Mouse (Mus musculus) A20 (cell line): ENCODE data around the gene Pef1.

Experiments used
- DNase-seq: peaks from one replicate; pipeline ENCODE4 v3.0.0-alpha.2; 2011; ENCODE audit warnings: low read depth, low spot score

Pef1 gene

GRCm38 (mm10) chr4:130095137-130095536, 7.2 kb upstream of the Pef1 start:
- DNase-seq, result no peak

- no peak for DNase-seq
Measured at GRCm38 (mm10) chr4:130101183-130101582, 1.2 kb upstream of the Pef1 start.

GRCm38 (mm10) chr4:130103632-130104031, 1.3 kb downstream of the Pef1 start:
- peak; percentile 19 for DNase-seq

- DNase-seq, result no peak
Measured at GRCm38 (mm10) chr4:130104584-130104983, 2.2 kb downstream of the Pef1 start.

DNA sequence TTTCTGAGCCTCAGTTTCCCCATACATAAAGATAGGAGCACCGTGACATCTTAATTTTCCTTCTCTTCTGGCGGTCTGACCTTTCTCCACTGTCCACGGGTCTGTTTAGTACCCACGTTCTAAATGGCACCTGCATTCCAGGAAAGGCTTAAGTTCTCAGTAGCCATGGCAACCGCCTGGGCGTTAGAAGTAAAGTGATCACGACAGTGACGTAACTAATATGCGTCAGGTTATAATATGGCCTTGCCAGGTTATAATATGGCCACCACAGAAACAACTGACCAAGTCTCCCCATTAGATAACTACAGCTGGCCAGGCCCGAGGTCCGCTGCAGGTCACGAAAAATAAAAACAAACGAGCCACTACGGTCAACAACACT, 4.7 kb downstream of the Pef1 start:
- no peak for DNase-seq

DNA sequence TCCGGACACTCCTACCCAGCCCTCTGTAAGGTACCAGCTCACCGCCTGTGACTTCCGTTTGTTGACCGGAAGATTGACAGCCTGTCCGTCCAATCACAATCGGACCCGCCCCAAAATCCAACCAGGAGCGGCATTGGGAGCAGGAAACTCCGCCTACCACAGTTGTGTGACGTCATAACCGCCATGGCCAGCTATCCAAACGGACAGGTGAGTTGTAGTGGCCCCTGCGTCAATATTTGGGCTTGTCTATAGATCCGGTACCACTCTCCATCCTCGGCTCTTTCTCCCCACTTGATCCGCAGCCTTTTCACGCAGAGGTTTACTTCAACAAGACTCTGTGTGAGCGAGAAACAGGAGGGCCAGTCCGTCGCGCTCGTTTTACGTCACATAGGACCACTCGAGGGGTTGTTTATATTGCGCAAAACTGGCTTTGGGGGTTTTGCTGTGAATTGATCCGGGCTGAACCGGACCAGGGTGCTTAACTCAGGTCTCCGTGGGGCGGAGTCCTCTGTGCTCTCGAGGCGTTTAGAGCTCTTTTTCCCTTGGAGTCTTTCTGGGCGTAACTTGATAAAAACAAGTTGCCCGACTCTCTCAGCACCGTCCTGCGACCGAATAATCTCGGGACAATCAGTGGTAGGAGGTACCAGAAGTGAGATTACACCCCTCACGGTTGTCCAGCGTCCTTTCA, 5.2 kb downstream of the Pef1 start:
- DNase-seq, result peak; percentile 100

DNA sequence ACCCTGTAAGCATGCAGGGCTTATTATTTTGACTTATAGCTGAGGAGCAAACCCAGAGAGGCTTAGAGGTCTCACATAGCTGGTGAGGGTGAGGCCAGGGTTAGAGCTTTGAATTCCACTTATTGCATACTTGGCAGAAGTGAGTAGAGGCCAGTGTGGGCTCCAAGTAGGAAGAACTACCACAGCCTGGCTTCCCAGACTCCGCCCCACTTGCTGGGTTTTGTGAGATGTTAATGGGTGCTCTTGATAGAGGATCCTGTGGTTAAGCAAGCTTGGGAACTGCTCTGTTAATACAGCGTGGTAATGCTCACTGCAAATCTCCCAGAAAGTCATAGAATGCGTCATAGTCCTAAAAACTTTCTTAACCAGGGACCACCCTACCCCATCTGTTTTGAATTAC, 6.6 kb downstream of the Pef1 start:
- DNase-seq, result no peak

DNA sequence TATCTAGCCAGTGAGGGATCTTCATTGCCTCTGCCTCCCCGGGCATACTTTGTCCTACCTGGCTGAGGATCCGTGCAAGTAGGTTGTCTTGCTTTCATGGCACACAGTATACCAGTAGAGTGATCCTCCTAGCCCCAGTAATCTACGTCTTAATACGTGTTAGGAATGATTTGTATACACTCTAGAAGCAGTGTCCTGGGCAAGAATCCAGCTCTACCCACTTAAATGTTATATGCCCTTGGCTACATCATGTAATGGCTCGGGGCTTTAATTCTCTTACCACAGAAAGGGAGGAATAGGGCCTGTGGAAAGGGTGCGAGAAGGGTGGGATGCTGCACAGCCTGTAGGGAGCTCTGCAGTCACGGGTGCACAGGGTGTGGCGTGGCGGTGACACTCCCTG, 7.3 kb downstream of the Pef1 start:
- no peak for DNase-seq

- DNase-seq, result no peak
Measured at GRCm38 (mm10) chr4:130110091-130110490, 7.7 kb downstream of the Pef1 start.

DNA sequence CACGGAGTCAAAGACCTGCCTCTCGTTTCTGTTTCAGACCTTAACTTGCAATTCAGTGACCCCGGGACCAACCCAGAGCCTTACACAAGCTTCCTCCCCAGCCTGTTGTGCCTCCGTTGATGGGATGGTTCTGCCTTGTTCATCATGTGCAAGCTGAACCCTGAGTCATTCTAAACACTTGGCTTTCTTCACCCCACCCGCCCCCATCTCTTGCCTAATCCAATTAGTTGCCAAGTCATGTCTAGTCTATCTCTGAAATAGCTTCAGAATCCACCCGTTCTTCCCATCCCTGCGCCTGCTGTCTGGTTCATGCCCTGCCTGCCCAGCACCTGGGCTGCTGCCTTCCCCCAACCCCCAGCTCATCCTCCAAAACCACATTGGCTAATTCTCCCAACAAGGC, 9.9 kb downstream of the Pef1 start:
- no peak for DNase-seq

DNA sequence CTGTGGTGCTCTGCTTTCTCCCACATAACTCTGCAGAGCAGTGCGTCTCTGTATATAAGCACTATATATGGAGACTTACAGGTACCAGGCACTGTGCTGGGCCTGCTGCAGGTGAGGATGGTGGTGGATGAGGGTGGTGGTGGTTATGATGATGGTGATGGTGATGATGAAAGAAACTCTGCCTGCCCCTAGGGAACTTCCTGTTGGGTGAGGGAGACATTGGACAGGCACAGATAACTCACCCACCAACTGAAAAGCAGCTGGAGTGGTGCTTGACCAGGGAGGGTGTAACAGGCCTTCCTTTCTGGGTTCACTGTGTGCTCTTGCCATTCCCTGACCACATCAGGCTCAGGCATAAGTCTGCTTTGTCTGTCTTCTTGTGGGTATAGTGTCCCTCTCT, 10.4 kb downstream of the Pef1 start:
- no peak for DNase-seq

- DNase-seq, result no peak
Measured at GRCm38 (mm10) chr4:130120752-130121151, 18.4 kb downstream of the Pef1 start.

- DNase-seq, result no peak
Measured at GRCm38 (mm10) chr4:130121560-130121959, 19.2 kb downstream of the Pef1 start.

DNA sequence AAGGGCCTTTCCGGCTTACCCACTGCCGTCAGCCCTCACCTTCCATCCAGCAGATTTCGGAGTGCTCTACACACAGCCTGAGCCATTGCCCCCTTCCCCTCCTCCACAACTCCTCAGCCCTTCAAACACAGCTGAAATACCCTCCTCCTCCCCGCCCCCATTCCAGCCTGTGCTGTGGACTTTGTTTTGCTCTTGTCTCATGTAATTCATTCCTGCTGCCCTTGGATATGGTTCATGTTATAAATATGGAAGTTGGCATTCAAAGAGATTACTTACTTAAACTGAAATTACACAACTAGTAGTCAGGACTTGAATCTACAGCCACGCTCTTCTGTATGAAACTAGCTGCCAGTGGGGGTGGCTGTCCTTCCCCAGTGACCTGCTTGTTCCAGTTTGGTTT, 20.7 kb downstream of the Pef1 start:
- DNase-seq, result no peak

DNA sequence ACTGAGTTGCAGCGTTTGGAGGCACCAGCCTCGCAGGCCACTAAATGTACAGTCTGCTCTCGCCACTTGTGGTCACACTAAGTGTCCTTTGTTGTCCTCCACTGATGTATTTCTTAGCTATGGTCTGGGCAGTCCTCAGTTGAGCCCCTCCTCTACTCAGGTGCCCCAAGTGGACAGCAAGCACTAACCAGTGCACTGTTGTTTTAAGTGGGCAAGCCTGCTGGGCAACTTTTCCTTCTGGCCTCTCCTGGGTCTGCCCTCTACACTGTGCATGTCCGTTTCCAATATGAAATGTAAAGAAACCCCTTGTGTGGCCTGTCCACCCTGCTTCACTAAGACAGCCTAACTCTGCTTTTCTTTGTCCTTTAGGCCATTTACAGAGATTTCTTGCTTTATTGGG, 21.8 kb downstream of the Pef1 start:
- DNase-seq, result no peak

GRCm38 (mm10) chr4:130125164-130125563, 22.8 kb downstream of the Pef1 start:
- DNase-seq, result no peak

DNA sequence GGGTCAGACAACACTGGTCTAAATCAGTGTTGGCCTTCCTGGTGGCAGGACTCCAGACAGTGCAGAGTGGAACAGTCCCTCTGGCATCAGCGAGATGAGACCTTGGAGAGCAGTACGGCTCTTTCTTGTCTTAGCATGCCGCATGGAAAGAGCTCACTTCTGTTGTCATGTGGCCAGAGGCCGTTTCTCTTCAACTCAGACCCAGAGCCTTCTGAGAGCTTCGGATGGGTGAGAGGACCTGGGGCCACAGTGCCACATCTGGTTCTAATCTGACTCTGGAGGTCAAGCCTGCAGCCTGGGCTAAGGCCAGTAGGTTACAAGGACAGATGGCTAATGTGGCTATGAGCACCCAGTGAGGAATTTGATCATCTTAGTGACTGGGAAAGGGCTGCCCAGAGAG, 23.6 kb downstream of the Pef1 start:
- no peak for DNase-seq

GRCm38 (mm10) chr4:130128907-130129306, 26.5 kb downstream of the Pef1 start:
- no peak for DNase-seq

GRCm38 (mm10) chr4:130130082-130130481, 27.7 kb downstream of the Pef1 start:
- no peak for DNase-seq

GRCm38 (mm10) chr4:130130641-130131350, 28.4 kb downstream of the Pef1 start:
- DNase-seq, result no peak

GRCm38 (mm10) chr4:130131448-130132105, 29.2 kb downstream of the Pef1 start:
- DNase-seq, result no peak

DNA sequence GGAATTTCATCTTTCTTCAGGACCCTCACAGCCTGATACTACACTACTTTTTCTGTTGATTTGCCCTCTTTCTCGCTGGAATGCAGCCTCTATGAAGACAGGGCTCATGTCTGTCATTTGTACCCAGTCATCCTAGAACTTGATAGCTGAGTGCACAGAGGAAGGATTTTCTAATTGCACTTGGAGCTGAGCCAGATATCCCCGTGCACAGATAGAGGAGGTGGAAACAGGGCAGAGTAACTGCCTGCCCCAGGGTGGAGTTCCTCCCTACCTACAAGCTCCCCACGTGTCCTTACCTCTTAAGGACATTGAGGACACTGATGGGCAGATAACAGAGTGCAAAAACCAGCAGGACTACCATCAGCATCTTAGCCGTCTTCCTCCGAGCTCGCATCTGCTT, 31.0 kb downstream of the Pef1 start:
- no peak for DNase-seq
